Mouse (Mus musculus) embryonic facial prominence, embryonic 11.5 days (tissue): Measurements from ENCODE around the gene Sucnr1. TPM values are rescaled to one million over a fixed set of nuclear protein-coding genes. Genes with fewer than 3 reads are reported as not detected.
"Not testable (repeated sequence)": the region's sequence is repeated elsewhere in the genome, so short reads cannot be mapped to it uniquely, and the experiment has no call there.

Experiments used
- ATAC-seq: fragments of 200-750 bp; cut with Nextera tagmentation; replicated peaks from 2 replicates; pipeline ENCODE4 v1.8.0; 2017; ENCODE audit warnings: low read depth; ENCODE audit not compliant: insufficient number of reproducible peaks, low FRiP score, low TSS enrichment
- DNase-seq: peaks from one replicate; pipeline ENCODE4 v3.0.0-alpha.2; 2015; ENCODE audit warnings: low spot score
- H3K27ac ChIP-seq: fragments of 300-500 bp; sonication (generic); replicated peaks from 2 replicates; pipeline ENCODE4 v1.5.1; 2014; ENCODE audit warnings: mild to moderate bottlenecking, low read depth, low read length, control low read depth
- H3K27me3 ChIP-seq: fragments of 300-500 bp; sonication (generic); 2 replicates; pipeline ENCODE4 v1.6.1; 2014; ENCODE audit warnings: mild to moderate bottlenecking, low read length, moderate library complexity, mixed read lengths; ENCODE audit not compliant: control insufficient read depth, insufficient read depth
- H3K36me3 ChIP-seq: fragments of 300-500 bp; sonication (generic); replicated peaks from 2 replicates; pipeline ENCODE4 v1.6.1; 2014; ENCODE audit warnings: low read depth, mild to moderate bottlenecking, low read length, moderate library complexity, mixed read lengths; ENCODE audit not compliant: control insufficient read depth, insufficient read depth
- H3K4me1 ChIP-seq: fragments of 300-500 bp; sonication (generic); 2 replicates; pipeline ENCODE4 v1.6.1; 2014; ENCODE audit warnings: low read length, mixed read lengths; ENCODE audit not compliant: control insufficient read depth, insufficient read depth
- H3K4me2 ChIP-seq: fragments of 300-500 bp; sonication (generic); 2 replicates; pipeline ENCODE4 v1.6.1; 2014; ENCODE audit warnings: low read depth, mild to moderate bottlenecking, control low read depth, low read length, moderate library complexity
- H3K4me3 ChIP-seq: fragments of 300-500 bp; sonication (generic); 2 replicates; pipeline ENCODE4 v1.5.1; 2014; ENCODE audit warnings: low read depth, low read length, control low read depth
- H3K9ac ChIP-seq: fragments of 300-500 bp; sonication (generic); replicated peaks from 2 replicates; pipeline ENCODE4 v1.6.1; 2014; ENCODE audit warnings: mild to moderate bottlenecking, control low read depth, low read length
- H3K9me3 ChIP-seq: fragments of 300-500 bp; sonication (generic); replicated peaks from 2 replicates; pipeline ENCODE4 v1.6.1; 2016; ENCODE audit warnings: mild to moderate bottlenecking, low read length, inconsistent platforms, mixed read lengths; ENCODE audit not compliant: control insufficient read depth
- WGBS: fragments of 180-500 bp; shearing (Covaris S2); extraction: QIAGEN DNeasy Blood & Tissue Kit; methylation state at CpG from one replicate; pipeline ENCODE4 v1.1.7; 2014; 5-methylcytosine and 5-hydroxymethylcytosine counted together
- polyA plus RNA-seq: library from polyadenylated mRNA; unstranded; fragments of >200 nt; fragmentation: Nextera tagmentation; extraction: Ambion mirVana; gene quantifications from 2 replicates; pipeline ENCODE4 v1.2.1, GENCODE M21; 2014

Gene Sucnr1
- polyA plus RNA-seq, 1 experiment from 2014 or later, result not detected

DNA sequence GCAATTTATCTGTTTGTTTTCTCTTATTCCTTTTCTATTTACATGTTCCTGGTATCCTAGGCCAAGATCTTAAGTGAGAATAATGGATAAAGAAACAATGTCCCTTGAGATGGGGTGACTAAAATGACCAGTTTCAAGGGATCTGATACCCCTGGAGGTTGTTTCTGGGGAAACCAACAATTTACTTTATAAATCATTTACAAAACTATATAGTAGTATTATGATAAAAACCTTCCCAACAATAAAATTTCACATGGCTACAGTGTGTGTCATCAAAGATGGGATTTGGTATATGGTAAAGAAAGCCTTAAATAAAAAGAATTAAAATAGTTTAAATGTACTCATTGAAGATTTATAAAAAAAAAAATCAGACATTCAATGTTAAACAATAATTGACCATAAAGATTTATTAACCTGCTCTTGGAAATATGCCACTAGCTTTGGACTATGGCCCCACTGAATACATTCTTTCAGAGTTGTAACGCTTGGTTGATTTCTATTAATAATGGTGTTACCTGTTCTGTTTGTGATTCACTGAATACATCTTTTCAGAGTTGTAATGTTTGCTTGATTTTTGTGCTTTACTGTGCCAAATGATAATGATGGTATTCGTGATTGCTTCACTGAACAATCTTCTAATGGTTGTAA is 22.9 kb downstream of the Sucnr1 start:
- no peak for DNase-seq
- no peaks in the 10 kb centered on the region for H3K36me3 ChIP-seq
- H3K4me1 ChIP-seq, result no peaks in the 10 kb centered on the region
- no peaks in the 10 kb centered on the region for H3K27me3 ChIP-seq
- H3K4me3 ChIP-seq, result no peak overlapping the region
- H3K4me2 ChIP-seq, result no peak overlapping the region
- H3K27ac ChIP-seq, result no peak overlapping the region
- WGBS, result 89% methylated on average over 2 of the region's 2 CpGs
- ATAC-seq, result no peak
- H3K9me3 ChIP-seq, result no peaks in the 10 kb centered on the region
- H3K9ac ChIP-seq, result no peak overlapping the region

DNA sequence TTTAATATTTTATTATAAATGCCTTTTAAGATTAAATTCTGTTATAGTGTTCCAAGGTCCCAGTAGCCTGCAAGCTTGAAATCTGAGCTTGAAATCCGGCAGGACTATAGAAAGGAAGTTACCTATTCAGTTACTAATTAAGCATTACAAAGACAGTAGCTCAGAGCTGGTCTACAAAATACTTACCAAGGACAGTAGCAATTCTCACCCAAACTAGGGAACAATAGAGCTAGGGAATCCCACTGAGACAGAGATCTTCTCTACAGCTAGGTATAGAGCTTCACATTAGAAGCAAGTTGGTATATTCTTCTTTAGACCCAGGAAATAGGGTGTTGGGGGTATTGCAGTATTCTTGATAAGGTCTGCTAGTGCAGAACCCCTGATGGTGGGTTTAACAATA is 24.8 kb downstream of the Sucnr1 start:
- WGBS, result 48% methylated on average over 1 of the region's 1 CpGs
- not testable (repeated sequence) for H3K27me3 ChIP-seq

DNA sequence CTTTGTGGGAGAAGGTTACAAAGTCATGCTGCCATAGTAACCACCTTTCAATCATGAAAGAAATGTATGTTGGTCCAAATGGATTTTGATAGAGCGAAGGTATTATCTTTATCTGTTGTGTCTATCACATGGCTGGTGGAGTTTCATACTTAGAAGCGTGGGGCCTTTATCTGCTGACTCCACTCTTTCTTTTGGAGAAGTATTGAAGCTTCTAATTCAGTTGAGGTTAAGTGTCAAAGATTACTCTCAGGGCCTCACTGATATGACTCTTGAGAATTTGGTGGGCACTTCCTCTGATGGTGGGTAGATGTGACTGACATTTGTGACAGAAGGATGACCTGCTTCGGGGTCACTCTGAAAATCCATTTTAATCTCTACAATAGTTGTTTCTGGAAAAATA is 26.1 kb downstream of the Sucnr1 start:
- H3K9ac ChIP-seq, result no peak overlapping the region
- ATAC-seq, result no peak
- no peaks in the 10 kb centered on the region for H3K9me3 ChIP-seq
- H3K27ac ChIP-seq, result no peak overlapping the region
- H3K4me3 ChIP-seq, result no peak overlapping the region
- no peaks in the 10 kb centered on the region for H3K4me1 ChIP-seq
- no peaks in the 10 kb centered on the region for H3K27me3 ChIP-seq
- DNase-seq, result no peak
- no peaks in the 10 kb centered on the region for H3K36me3 ChIP-seq
- no peak overlapping the region for H3K4me2 ChIP-seq
- 89% methylated on average over 3 of the region's 3 CpGs for WGBS

More for the DNA sequence above, 24.8 kb downstream of the Sucnr1 start:
- not testable (repeated sequence) for H3K9ac ChIP-seq, DNase-seq, H3K9me3 ChIP-seq, H3K4me1 ChIP-seq, H3K4me2 ChIP-seq, H3K27ac ChIP-seq, H3K36me3 ChIP-seq, H3K4me3 ChIP-seq, ATAC-seq

DNA sequence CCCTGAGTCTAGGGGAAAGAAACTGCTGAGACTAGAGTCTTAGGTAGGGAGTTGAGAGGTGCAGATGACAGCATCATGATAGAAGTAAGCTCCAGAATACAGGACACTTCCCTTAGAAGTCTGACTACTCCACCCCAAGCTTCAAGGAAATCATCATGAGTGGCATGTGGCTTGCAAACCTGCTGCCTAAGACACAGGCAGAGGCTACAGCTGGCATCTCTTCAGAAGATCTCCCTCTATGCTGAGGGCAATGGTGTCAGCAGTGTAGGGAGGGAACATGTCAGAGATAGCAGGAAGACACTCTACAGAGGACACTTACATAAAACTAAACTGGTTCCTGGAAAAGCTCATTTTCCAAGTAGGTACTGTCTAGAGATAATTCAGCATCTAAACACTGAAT is 27.1 kb downstream of the Sucnr1 start:
- H3K36me3 ChIP-seq, result no peaks in the 10 kb centered on the region
- H3K27ac ChIP-seq, result no peak overlapping the region
- H3K4me2 ChIP-seq, result no peak overlapping the region
- no peaks in the 10 kb centered on the region for H3K9me3 ChIP-seq
- H3K9ac ChIP-seq, result no peak overlapping the region
- DNase-seq (no peak), ATAC-seq (no peak)
- no peaks in the 10 kb centered on the region for H3K27me3 ChIP-seq
- H3K4me1 ChIP-seq, result no peaks in the 10 kb centered on the region
- no peak overlapping the region for H3K4me3 ChIP-seq

DNA sequence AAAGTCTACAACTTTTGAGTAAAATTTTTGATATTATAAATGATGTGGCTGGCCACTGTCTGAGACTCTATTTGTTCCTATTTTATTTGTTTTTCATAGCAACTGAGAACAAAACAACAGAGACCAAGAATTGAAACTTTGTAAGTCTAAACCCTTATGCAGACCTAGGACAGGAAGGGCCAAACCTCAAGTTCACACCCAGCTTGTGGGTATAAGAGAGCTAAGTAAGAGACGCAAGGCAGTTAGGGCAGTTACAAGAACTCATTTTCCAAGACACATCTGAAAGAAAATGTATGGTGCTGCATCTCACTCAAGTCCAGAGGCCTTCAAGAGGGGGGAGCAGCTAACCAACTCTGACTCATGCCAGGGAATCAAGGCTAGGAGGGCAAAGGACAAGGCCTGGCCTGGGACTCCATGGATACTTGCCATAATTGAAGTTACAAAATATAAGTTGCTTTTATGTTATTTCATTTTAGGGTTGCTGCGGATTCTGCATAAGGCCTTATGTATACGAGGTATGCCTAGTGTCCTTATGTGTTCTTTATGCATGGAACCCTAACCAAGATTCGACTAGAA is 29.6 kb downstream of the Sucnr1 start:
- Histone ChIP-seq H3K4me2 (no peak overlapping the region), H3K27ac (no peak overlapping the region), H3K9me3 (no peaks in the 10 kb centered on the region), H3K27me3 (no peaks in the 10 kb centered on the region), H3K4me1 (no peaks in the 10 kb centered on the region), H3K36me3 (no peaks in the 10 kb centered on the region), H3K4me3 (no peak overlapping the region), H3K9ac (no peak overlapping the region)
- no peak for DNase-seq
- 84% methylated on average over 4 of the region's 4 CpGs for WGBS
- ATAC-seq, result no peak

DNA sequence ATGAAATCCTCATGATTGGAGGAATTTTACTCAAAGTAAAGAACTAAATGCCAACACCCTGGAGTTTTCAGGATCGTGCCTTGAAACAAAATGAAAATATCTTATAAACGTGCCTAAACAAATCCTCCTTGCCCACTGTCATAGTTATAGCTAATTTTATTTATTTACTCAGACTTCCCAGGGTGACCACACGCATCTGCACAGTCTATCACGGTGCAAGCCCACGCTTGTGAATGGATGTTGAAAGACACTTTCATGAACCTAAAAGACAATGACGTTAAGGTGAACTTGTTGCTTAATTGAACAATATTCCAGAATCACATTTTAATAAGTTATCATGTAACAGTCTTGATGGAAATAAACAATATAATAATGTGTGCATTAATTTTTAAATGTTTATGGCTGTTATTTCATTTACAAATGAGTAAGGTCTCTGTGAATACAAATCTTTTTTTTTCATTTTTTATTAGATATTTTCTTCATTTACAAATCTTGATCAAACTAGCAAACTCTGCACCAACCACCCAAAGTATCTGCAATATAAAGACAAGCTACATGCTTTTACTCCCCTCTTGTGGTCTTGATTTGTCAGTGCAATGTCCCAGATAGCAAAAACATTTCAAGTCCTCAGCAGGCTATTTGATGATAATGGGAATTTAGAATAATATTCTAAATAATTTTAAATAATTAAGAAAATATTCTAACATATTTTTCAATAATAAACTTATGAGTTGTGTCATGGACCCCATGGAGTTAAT is 30.4 kb downstream of the Sucnr1 start:
- no peak for ATAC-seq
- 70% methylated on average over 6 of the region's 6 CpGs for WGBS
- H3K27ac ChIP-seq, result no peak overlapping the region
- peak; percentile 65 for DNase-seq
- H3K4me2 ChIP-seq, result no peak overlapping the region
- no peaks in the 10 kb centered on the region for H3K36me3 ChIP-seq
- no peaks in the 10 kb centered on the region for H3K27me3 ChIP-seq
- no peaks in the 10 kb centered on the region for H3K9me3 ChIP-seq
- no peak overlapping the region for H3K9ac ChIP-seq
- no peak overlapping the region for H3K4me3 ChIP-seq
- H3K4me1 ChIP-seq, result no peaks in the 10 kb centered on the region

DNA sequence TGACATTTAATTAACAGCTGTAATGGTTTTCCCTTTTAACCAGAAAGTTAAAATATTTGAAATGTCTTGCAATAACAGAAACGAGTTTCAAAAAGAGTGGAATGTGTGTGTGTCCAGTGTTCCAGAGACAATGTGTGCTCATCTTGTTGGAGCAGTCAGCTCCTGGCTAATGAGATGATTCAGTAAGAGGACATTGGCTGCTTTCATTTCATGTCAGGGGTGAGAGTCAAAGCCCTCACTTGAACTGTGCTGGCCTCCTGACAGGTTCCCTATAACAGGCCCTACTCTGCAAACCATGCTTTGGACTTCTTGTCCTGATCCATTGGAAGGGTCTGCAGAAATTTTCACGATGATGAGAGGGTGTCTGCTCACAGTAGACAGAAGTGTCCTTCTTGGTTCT is 32.9 kb downstream of the Sucnr1 start:
- WGBS, result 62% methylated on average over 2 of the region's 2 CpGs
- Histone ChIP-seq H3K9me3 (no peaks in the 10 kb centered on the region), H3K4me1 (no peaks in the 10 kb centered on the region), H3K27ac (no peak overlapping the region), H3K36me3 (no peaks in the 10 kb centered on the region), H3K4me3 (no peak overlapping the region), H3K27me3 (no peaks in the 10 kb centered on the region), H3K9ac (no peak overlapping the region), H3K4me2 (no peak overlapping the region)
- ATAC-seq, result no peak
- DNase-seq, result no peak

DNA sequence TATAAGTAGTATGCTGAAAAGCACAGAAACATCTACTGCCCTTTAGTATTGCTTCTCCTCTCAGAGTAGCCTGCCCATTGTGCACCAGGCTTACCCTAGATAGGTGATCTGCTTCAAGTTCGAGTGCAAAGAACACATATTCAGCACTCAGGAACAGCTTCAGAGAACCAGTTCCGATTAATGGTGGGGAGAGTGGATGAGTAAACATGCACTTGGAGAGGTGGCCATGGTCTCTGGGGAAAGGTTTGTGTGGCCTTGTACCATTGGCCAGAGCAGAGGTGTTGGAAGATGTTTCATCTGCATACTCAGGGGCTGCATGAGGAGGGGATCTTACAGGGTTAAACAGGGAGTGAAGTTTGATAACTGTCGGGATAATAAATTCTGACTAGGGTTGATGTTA is 39.8 kb downstream of the Sucnr1 start:
- no peak overlapping the region for H3K4me2 ChIP-seq
- no peaks in the 10 kb centered on the region for H3K9me3 ChIP-seq
- no peaks in the 10 kb centered on the region for H3K36me3 ChIP-seq
- no peaks in the 10 kb centered on the region for H3K27me3 ChIP-seq
- no peak overlapping the region for H3K27ac ChIP-seq
- DNase-seq (no peak), ATAC-seq (no peak)
- H3K9ac ChIP-seq, result no peak overlapping the region
- no peaks in the 10 kb centered on the region for H3K4me1 ChIP-seq
- WGBS, result 75% methylated on average over 3 of the region's 3 CpGs
- no peak overlapping the region for H3K4me3 ChIP-seq
